8 mouse cellular contexts compared by ENCODE assay signal in genomic region chr2:60037011-60037551, GRCm38 (mm10).
DNase-seq lines count a peak whose midpoint lies in the region; ATAC-seq and TF ChIP-seq lines count a peak whose summit lies in the region.

No protein-coding gene starts in this region.

- no peaks in the 10 kb centered on the region for H3K9me3 ChIP-seq in CH12.LX (replicated peaks; ENCODE audit: low read length)
- H3K9me3 ChIP-seq in embryonic facial prominence, embryonic 12.5 days, result no peaks in the 10 kb centered on the region
- H3K9me3 ChIP-seq in heart, postnatal 0 days (replicated peaks; ENCODE audit: control insufficient read depth, low read length), result no peaks in the 10 kb centered on the region
- H3K9me3 ChIP-seq in liver, embryonic 16.5 days (replicated peaks; ENCODE audit: control insufficient read depth, low read length), result no peaks in the 10 kb centered on the region
- no peaks in the 10 kb centered on the region for H3K9me3 ChIP-seq in neural tube, embryonic 11.5 days (ENCODE audit: control insufficient read depth, low read length)

- intact Hi-C loops in gastrocnemius, postnatal 36 days (cut with DNase I), result loop anchor here (5.0 kb wide), 1 partner anchor 90 kb away; no protein-coding TSS in a partner anchor

- in situ Hi-C loops in CH12.LX (cut with MboI; ENCODE audit: low pct_ligation_motif_present, low pct_unique_long_range_greater_than_20kb, low sequenced_read_pairs), result no loop called here

- DNase-seq in CH12.LX (ENCODE audit: extremely low read depth), result no peak
- DNase-seq in adrenal gland, postnatal 25 days, result peak; percentile 22
- DNase-seq in heart, postnatal 0 days (ENCODE audit: low spot score), result peak; percentile 57
- DNase-seq in kidney, postnatal 14 days, result peak; percentile 48
- DNase-seq in neural tube, embryonic 11.5 days (ENCODE audit: low spot score), result peak; percentile 53
- no peak for DNase-seq in gastrocnemius, postnatal 36 days

- no peak for TF ChIP-seq POLR2A in CH12.LX (IDR thresholded peaks at IDR 0.05; ENCODE audit: low read depth, low read length)

- ATAC-seq in embryonic facial prominence, embryonic 12.5 days (ENCODE audit: insufficient number of reproducible peaks, insufficient read depth, low FRiP score, low TSS enrichment), result no peak
- ATAC-seq in heart, postnatal 0 days (ENCODE audit: insufficient read depth, low read depth), result 0 out of 2 replicates have a peak, but pooled peaks have one; percentile 58
- ATAC-seq in liver, embryonic 16.5 days (ENCODE audit: low read depth), result peak; percentile 59
- ATAC-seq in neural tube, embryonic 11.5 days (ENCODE audit: insufficient read depth, low FRiP score, low TSS enrichment), result peak; percentile 41; the same call in 1 of the 2 replicates

- peak in 1 of 2 experiments; percentile 7; a peak in 1 of 4 replicates for TF ChIP-seq CTCF in CH12.LX (conservative IDR thresholded peaks at IDR 0.05 in 1 of 2, IDR thresholded peaks at IDR 0.05 in 1 of 2; ENCODE audit: low read depth in 2 of 2, low read length in 2 of 2)
- no peak for TF ChIP-seq CTCF in heart, postnatal 0 days (IDR thresholded peaks at IDR 0.05; ENCODE audit: low read depth)

- no peaks in the 10 kb centered on the region for H3K79me2 ChIP-seq in CH12.LX (replicated peaks; ENCODE audit: control insufficient read depth, extremely low read depth, insufficient read depth, poor library complexity, severe bottlenecking)

- no peaks in the 10 kb centered on the region for H3K27me3 ChIP-seq in CH12.LX (replicated peaks)
- H3K27me3 ChIP-seq in embryonic facial prominence, embryonic 12.5 days, result no peaks in the 10 kb centered on the region
- no peaks in the 10 kb centered on the region for H3K27me3 ChIP-seq in heart, postnatal 0 days (ENCODE audit: control insufficient read depth, insufficient read depth, low read length)
- H3K27me3 ChIP-seq in liver, embryonic 16.5 days (ENCODE audit: control insufficient read depth, insufficient read depth, low read depth, low read length), result no peaks in the 10 kb centered on the region
- H3K27me3 ChIP-seq in neural tube, embryonic 11.5 days (ENCODE audit: control insufficient read depth, insufficient read depth, low read length), result no peaks in the 10 kb centered on the region

- TF ChIP-seq EP300 in CH12.LX (IDR thresholded peaks at IDR 0.05; ENCODE audit: low read length), result no peak
- no peak for TF ChIP-seq EP300 in heart, postnatal 0 days (IDR thresholded peaks at IDR 0.05; ENCODE audit: low read depth)

- peak overlapping the region; percentile 68 for H3K9ac ChIP-seq in CH12.LX (ENCODE audit: insufficient read depth, low read depth)
- H3K9ac ChIP-seq in embryonic facial prominence, embryonic 12.5 days, result 0 out of 2 replicates have a peak overlapping the region, but pooled peaks have one; percentile 10
- peak overlapping the region; percentile 49 for H3K9ac ChIP-seq in heart, postnatal 0 days (replicated peaks; ENCODE audit: low read depth, low read length)
- H3K9ac ChIP-seq in liver, embryonic 16.5 days (ENCODE audit: low read depth, low read length), result peak overlapping the region; percentile 51
- H3K9ac ChIP-seq in neural tube, embryonic 11.5 days (ENCODE audit: low read length), result no peak overlapping the region

- H3K27ac ChIP-seq in CH12.LX (ENCODE audit: insufficient read depth, low read depth), result no peak overlapping the region
- H3K27ac ChIP-seq in embryonic facial prominence, embryonic 12.5 days, result no peak overlapping the region
- H3K27ac ChIP-seq in heart, postnatal 0 days (ENCODE audit: low read depth), result peak overlapping the region; percentile 49
- H3K27ac ChIP-seq in liver, embryonic 16.5 days (ENCODE audit: low read length), result no peak overlapping the region
- H3K27ac ChIP-seq in neural tube, embryonic 11.5 days (ENCODE audit: low read depth, low read length), result no peak overlapping the region

- peaks cover 5 to 14% of the 10 kb centered on the region in 2 experiments; a peak in 2 of 4 replicates for H3K4me1 ChIP-seq in CH12.LX (ENCODE audit: control insufficient read depth in 1 of 2, insufficient read depth in 2 of 2)
- peaks cover 6% of the 10 kb centered on the region; the same call in 1 of the 2 replicates for H3K4me1 ChIP-seq in embryonic facial prominence, embryonic 12.5 days
- H3K4me1 ChIP-seq in heart, postnatal 0 days (ENCODE audit: control insufficient read depth, insufficient read depth), result no peaks in the 10 kb centered on the region
- H3K4me1 ChIP-seq in liver, embryonic 16.5 days (ENCODE audit: control insufficient read depth, low read depth, low read length), result no peaks in the 10 kb centered on the region
- H3K4me1 ChIP-seq in neural tube, embryonic 11.5 days (ENCODE audit: control insufficient read depth, insufficient read depth, low read length), result peaks cover 5% of the 10 kb centered on the region; the same call in 1 of the 2 replicates

- H3K4me3 ChIP-seq in CH12.LX (replicated peaks in 1 of 3; ENCODE audit: low read depth in 2 of 3, low read length in 2 of 3, poor library complexity in 1 of 3), result peak overlapping the region; percentile 45 to 74 (median 64)
- peak overlapping the region; percentile 26 for H3K4me3 ChIP-seq in embryonic facial prominence, embryonic 12.5 days
- peak overlapping the region; percentile 54 for H3K4me3 ChIP-seq in heart, postnatal 0 days (ENCODE audit: low read depth, low read length)
- peak overlapping the region; percentile 67 for H3K4me3 ChIP-seq in liver, embryonic 16.5 days (ENCODE audit: low read depth, low read length)
- no peak overlapping the region for H3K4me3 ChIP-seq in neural tube, embryonic 11.5 days (ENCODE audit: low read depth, low read length)

- TF ChIP-seq RAD21 in CH12.LX (IDR thresholded peaks at IDR 0.05; ENCODE audit: low read depth, low read length), result no peak

- WGBS in embryonic facial prominence, embryonic 12.5 days, result 4% methylated on average over 19 of the region's 19 CpGs
- WGBS in heart, postnatal 0 days, result 20% methylated on average over 19 of the region's 19 CpGs
- WGBS in liver, embryonic 16.5 days (ENCODE audit: insufficient replicate concordance), result 5% methylated on average over 19 of the region's 19 CpGs
- WGBS in neural tube, embryonic 11.5 days, result 10% methylated on average over 19 of the region's 19 CpGs

- H3K4me2 ChIP-seq in CH12.LX (ENCODE audit: insufficient read depth, low read depth, poor library complexity, severe bottlenecking), result peak overlapping the region; percentile 47; the same call in 1 of the 2 replicates
- peak overlapping the region; percentile 54 for H3K4me2 ChIP-seq in embryonic facial prominence, embryonic 12.5 days (replicated peaks)
- H3K4me2 ChIP-seq in heart, postnatal 0 days (ENCODE audit: low read depth, low read length), result peak overlapping the region; percentile 81
- H3K4me2 ChIP-seq in liver, embryonic 16.5 days (ENCODE audit: low read depth, low read length), result peak overlapping the region; percentile 67
- H3K4me2 ChIP-seq in neural tube, embryonic 11.5 days (ENCODE audit: low read depth), result peak overlapping the region; percentile 38

- H3K36me3 ChIP-seq in CH12.LX (replicated peaks in 1 of 2; ENCODE audit: control insufficient read depth in 1 of 2, insufficient read depth in 1 of 2, low read length in 1 of 2), result peaks cover 4% of the 10 kb centered on the region in 2 experiments
- H3K36me3 ChIP-seq in embryonic facial prominence, embryonic 12.5 days, result no peaks in the 10 kb centered on the region
- no peaks in the 10 kb centered on the region for H3K36me3 ChIP-seq in heart, postnatal 0 days (replicated peaks; ENCODE audit: control insufficient read depth, insufficient read depth, low read length)
- H3K36me3 ChIP-seq in liver, embryonic 16.5 days (ENCODE audit: control insufficient read depth, insufficient read depth), result no peaks in the 10 kb centered on the region
- no peaks in the 10 kb centered on the region for H3K36me3 ChIP-seq in neural tube, embryonic 11.5 days (ENCODE audit: control insufficient read depth, insufficient read depth, low read length)

- dilution Hi-C loops in CH12.LX (cut with MboI; ENCODE audit: extremely low pct_ligation_motif_present, extremely low pct_unique_long_range_greater_than_20kb, low sequenced_read_pairs), result no loop called here

TF ChIP-seq in CH12.LX, 34 proteins besides CTCF, POLR2A, EP300 and RAD21:
- peak; percentile 95 for TF ChIP-seq BHLHE40 (IDR thresholded peaks at IDR 0.05; ENCODE audit: low read depth, low read length)
- no peak for TF ChIP-seq JUND (conservative IDR thresholded peaks at IDR 0.05; ENCODE audit: low read depth, low read length)
- TF ChIP-seq USF1 (IDR thresholded peaks at IDR 0.05; ENCODE audit: low read depth, low read length), result peak; percentile 81
- peak; percentile 19; the same call in 1 of the 2 replicates for TF ChIP-seq HCFC1 (IDR thresholded peaks at IDR 0.05; ENCODE audit: low read depth, low read length)
- no peak for TF ChIP-seq CHD1 (IDR thresholded peaks at IDR 0.05; ENCODE audit: low read depth, low read length)
- TF ChIP-seq ELF1 (IDR thresholded peaks at IDR 0.05; ENCODE audit: low read depth, low read length), result peak; percentile 70
- TF ChIP-seq USF2 (conservative IDR thresholded peaks at IDR 0.05; ENCODE audit: low read depth, low read length), result peak; percentile 66

Comparison
In these comparisons a context has a peak if more than half of its experiments do, and no peak if none do; other contexts are left out.
1. DNase-seq: peak in adrenal gland, postnatal 25 days (single experiment), heart, postnatal 0 days (single experiment), kidney, postnatal 14 days (single experiment) and neural tube, embryonic 11.5 days (single experiment); none in CH12.LX (single experiment) and gastrocnemius, postnatal 36 days (0 of 2).
2. Peak in every context shown above with its lines, with median percentiles within 50 percentile points of each other: H3K4me2 ChIP-seq.